Mouse (Mus musculus): ENCODE measurements around the gene Gab2. TPM values are rescaled to one million over a fixed set of nuclear protein-coding genes. Genes with fewer than 3 reads are reported as not detected.
"Not testable (repeated sequence)": the region's sequence is repeated elsewhere in the genome, so short reads cannot be mapped to it uniquely, and the experiment has no call there.

Gab2 gene
- total RNA-seq, 1 experiment from 2014 or later, result 36.3 TPM

DNA sequence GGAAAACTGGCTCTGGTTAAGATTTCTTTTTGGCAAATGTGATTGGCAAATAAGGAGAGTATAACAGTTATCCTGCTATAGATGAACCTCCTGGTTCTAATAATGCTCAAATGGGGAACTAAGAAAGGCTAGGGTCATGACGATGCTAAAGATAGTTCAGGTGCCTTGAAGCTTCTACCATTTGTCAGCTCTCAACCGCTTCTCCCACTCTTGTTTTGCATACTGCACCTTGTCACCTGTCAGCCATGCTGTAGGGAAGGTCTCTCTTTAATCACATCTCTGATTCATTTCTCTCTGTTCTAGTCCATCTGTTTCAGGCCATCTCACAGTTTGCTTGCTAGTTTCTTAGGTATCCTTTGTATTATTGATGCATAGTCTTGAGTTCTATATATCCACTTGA, 142.4 kb downstream of the Gab2 start:
- no peak for ATAC-seq (ENCODE audit: extremely low read depth, insufficient number of reproducible peaks, low FRiP score, poor library complexity, severe bottlenecking)

DNA sequence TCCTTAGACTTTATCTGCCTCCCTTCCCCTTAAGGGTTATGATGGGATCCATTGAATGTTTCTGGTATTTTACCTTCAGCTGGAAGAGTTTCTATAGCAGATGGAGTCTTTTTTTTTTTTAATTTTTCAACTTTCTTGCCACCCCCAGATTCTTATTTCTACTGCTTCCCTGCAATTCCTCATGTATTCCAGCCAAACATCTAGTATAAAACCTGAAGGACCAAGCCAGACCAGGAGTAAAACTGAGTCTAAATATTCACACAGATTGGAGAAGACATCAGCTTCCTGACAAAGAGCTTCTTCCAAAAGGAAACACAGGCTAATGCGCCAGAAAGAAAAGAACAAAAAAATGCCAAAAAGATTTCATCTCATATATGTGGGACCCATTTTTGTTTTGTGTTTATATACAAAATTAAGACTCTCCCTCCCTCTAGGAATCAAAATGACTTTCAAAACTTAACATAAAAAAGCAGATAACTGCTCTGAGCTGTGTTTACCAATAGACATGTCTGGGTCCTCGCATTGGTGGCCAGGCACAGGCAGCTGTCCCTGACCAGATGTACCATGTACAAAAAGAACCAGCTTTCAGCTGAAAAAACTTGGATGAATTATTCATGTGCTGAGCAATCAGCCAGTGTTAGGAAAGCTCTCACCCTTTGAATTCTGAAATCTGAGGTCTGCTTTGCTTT, 164.0 kb downstream of the Gab2 start:
- no peak for ATAC-seq (ENCODE audit: extremely low read depth, insufficient number of reproducible peaks, low FRiP score, poor library complexity, severe bottlenecking)

- not testable (repeated sequence) for ATAC-seq (ENCODE audit: extremely low read depth, insufficient number of reproducible peaks, low FRiP score, poor library complexity, severe bottlenecking)
These were observed 164.7 kb downstream of the Gab2 start for GRCm38 (mm10) chr7:97245950-97246578.

- ATAC-seq (ENCODE audit: extremely low read depth, insufficient number of reproducible peaks, low FRiP score, poor library complexity, severe bottlenecking), result no peak
These were observed 166.3 kb downstream of the Gab2 start for GRCm38 (mm10) chr7:97247661-97248060.

DNA sequence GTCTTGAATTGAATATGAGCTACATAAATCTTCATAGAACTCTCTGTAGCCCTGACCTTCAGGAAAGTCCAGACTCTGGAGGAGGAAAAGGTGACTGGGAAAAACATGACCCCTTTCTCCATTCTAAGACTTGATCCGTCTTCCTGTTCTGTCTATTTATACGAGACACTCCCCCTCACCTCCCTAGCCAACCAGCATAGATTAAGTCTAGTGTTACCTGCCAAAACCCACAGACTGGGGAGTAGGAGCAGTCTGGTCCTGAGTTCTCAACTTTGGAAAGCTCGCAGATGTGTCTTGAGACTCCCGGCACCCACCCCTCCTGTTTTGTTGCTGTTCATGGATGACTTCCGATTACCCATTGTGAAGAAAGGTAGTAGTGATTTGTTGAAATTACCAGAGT, 166.8 kb downstream of the Gab2 start:
- no peak for ATAC-seq (ENCODE audit: extremely low read depth, insufficient number of reproducible peaks, low FRiP score, poor library complexity, severe bottlenecking)

DNA sequence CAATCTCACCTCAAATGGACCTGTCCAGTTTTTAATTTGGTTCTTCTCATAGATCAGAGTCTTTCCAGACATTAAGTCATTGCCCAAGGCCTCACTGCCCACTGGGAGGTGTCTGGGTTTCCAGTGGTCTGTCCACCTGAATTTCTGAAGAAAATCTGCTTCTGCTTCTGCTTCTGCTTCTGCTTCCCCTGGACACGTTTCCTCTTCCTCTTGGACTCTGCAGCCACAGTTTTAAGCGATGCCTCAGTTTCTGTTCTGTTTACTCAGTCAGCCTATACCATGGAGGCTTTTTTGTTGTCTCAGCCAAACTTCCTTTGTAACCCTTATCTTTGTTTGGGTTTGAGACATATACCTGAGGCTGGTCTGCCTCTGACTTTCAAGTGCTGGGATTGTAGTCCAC, 170.3 kb downstream of the Gab2 start:
- peak; percentile 23; the same call in 1 of the 2 replicates for ATAC-seq (ENCODE audit: extremely low read depth, insufficient number of reproducible peaks, low FRiP score, poor library complexity, severe bottlenecking)

DNA sequence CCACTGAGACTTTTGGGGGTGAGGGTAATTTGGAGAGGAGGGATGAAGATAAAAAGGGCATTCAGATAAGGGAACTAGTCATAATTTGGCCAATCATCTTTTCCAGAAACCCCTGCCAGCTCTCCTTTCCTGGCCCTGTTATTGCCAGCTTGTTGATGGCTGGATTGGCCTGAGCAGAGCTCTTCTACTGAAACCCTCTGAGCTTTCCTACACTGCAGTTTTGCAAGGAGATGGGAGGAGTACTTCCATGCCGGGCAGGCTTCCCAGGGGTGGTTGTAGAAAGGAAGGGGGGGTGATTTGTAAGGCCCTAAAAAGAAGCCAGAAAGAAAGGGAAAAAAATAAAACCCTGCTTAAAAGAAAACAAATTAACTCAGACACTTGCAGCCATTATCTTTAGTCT, 181.2 kb downstream of the Gab2 start:
- no peak for ATAC-seq (ENCODE audit: extremely low read depth, insufficient number of reproducible peaks, low FRiP score, poor library complexity, severe bottlenecking)

DNA sequence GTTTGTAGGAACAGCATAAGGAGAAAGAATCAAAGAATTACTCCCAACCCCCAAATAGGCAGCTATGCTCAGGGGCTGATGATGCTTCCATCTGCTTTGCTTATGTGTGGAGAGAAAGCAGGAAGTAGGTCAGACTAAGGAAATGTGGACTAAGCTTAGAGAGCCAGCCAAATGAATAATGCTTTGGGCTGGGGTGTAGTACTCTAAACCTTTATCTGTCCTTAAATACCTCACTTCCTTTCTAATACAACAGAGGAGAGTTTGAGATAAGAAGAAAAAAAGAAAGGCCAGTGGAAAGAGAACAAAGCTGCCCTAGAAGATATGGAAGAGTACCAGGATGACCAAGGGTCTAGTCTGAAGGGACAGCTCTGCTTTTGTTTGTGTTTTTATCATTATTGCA, 189.0 kb downstream of the Gab2 start:
- ATAC-seq (ENCODE audit: extremely low read depth, insufficient number of reproducible peaks, low FRiP score, poor library complexity, severe bottlenecking), result no peak

GRCm38 (mm10) chr7:97271068-97271467, 189.7 kb downstream of the Gab2 start:
- ATAC-seq (ENCODE audit: extremely low read depth, insufficient number of reproducible peaks, low FRiP score, poor library complexity, severe bottlenecking), result peak; percentile 77

GRCm38 (mm10) chr7:97296986-97297385, 215.6 kb downstream of the Gab2 start:
- no peak for ATAC-seq (ENCODE audit: extremely low read depth, insufficient number of reproducible peaks, low FRiP score, poor library complexity, severe bottlenecking)

DNA sequence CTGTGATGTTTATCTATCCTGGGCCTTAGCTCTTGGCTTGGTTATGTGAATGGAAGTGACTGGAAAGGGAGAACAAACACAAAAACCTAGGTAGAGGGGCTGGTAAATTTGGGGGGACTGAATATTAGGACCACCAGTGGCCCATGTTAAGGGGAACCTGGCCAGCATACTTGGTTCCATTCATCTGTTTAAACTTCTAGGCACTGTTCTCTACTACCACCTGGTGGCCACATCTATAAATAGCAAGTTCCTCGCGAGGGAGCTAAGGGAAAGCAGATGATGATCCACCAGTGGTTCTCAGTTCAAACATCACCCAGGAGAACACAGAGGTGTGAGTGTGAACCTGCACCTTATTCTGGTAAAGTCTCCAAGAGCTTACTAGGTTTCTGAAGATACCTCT, 216.1 kb downstream of the Gab2 start:
- ATAC-seq (ENCODE audit: extremely low read depth, insufficient number of reproducible peaks, low FRiP score, poor library complexity, severe bottlenecking), result peak; percentile 88

- no peak for ATAC-seq (ENCODE audit: extremely low read depth, insufficient number of reproducible peaks, low FRiP score, poor library complexity, severe bottlenecking)
These were observed 216.9 kb downstream of the Gab2 start for GRCm38 (mm10) chr7:97298279-97298678.

GRCm38 (mm10) chr7:97298943-97299342, 217.6 kb downstream of the Gab2 start:
- ATAC-seq (ENCODE audit: extremely low read depth, insufficient number of reproducible peaks, low FRiP score, poor library complexity, severe bottlenecking), result no peak

DNA sequence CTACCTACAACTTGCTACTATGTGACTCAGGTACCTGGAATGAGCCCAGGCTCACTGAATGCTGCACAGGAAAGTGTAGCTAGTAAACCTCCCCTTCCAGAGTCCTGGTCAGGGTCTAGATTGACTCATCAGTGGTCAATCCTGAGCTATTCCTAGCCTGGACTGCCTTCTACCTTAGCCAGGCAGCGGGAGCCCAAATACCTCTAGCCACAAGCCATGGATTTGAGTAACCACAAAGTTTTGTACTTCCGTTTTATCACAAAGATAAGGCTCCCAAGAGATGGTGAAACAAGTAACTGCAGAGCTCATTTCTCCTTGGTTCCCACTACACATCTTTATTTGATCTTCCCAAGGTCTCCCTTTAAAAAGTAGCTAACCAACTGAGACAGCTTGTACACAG, 219.5 kb downstream of the Gab2 start:
- ATAC-seq (ENCODE audit: extremely low read depth, insufficient number of reproducible peaks, low FRiP score, poor library complexity, severe bottlenecking), result no peak

DNA sequence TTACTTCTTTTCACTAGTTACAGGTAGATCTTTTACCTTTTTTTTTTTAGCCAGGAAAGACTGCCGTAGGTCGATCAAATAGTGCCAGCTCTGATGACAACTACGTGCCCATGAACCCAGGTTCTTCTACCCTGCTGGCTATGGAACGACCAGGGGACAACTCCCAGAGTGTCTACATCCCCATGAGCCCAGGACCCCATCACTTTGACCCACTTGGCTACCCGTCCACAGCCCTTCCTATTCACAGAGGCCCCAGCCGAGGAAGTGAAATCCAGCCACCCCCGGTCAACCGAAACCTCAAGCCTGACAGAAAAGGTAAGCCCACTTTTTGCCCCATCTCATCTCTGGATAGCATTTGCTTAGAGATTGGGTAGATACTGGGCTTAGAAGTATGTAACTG, 219.9 kb downstream of the Gab2 start:
- ATAC-seq (ENCODE audit: extremely low read depth, insufficient number of reproducible peaks, low FRiP score, poor library complexity, severe bottlenecking), result no peak

DNA sequence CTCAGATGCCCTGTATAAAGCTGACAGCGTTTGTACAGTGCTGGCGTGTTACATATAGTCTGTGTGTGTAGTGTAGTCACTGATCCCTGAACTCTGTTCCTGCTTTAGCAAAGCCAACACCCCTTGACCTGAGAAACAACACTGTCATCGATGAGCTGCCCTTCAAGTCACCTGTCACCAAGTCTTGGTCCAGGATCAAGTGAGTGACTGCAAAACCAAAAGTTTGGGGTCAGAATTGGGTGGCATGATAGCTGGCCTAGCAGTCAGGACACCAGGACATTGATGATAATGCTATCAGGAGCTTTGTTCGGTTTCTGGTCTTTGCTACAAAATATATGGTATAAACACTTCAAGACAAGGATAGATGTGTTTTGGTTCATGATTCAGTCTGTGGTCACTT, 220.9 kb downstream of the Gab2 start:
- ATAC-seq (ENCODE audit: extremely low read depth, insufficient number of reproducible peaks, low FRiP score, poor library complexity, severe bottlenecking), result no peak

DNA sequence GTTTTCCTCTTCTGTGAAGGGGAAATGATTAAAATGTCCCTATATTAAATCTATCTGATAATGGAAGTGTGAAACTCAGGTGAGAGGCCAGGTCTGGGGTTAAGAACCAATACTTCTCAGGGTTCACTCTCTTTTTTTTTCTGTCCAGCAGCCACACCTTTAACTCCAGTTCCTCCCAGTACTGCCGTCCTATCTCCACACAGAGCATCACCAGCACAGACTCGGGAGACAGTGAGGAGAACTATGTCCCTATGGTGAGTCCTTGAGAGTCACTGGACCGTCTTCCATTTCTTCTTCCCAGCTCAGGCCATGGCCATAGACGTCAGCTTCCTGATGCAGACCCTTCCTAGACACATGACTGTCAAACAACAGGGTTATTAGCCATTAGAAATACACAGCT, 221.5 kb downstream of the Gab2 start:
- no peak for ATAC-seq (ENCODE audit: extremely low read depth, insufficient number of reproducible peaks, low FRiP score, poor library complexity, severe bottlenecking)

DNA sequence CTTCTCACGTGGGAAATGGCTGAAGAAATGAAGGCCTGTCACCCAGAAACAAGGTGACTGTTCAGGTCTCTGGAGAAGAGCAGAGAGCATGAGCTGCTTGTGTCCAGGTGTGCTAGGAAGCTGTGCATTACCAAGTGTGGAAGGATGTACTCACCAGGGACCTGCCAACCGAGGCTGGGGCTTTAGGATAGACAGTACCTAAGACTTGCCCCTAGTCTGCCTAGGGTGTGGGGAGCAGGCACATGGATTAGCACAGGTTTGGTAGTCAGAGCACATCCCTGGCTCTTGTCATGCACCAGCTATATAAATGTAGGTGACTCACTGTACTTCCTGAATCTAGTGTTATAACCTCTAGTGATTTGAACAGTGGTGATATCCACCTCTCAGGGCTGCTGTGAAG, 222.2 kb downstream of the Gab2 start:
- ATAC-seq (ENCODE audit: extremely low read depth, insufficient number of reproducible peaks, low FRiP score, poor library complexity, severe bottlenecking), result no peak

DNA sequence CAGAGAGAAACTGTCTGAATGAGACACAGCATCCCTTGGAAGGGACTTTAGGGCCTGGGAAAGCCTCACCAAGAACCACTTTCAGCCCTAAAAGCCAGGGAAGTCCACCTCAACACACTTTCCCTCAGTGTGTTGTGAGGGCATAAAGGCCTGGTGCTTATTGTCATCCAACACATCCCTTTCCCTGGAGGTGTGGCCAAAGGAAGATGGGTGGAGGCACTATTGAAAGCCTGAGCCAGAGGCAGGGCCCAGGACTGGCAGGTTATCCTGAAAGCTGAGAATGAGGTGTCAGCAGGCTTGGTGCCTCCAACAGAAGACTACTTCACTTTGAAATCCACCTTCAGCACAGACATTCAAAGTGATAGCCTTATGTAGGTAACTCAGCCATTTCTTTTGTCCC, 223.1 kb downstream of the Gab2 start:
- no peak for ATAC-seq (ENCODE audit: extremely low read depth, insufficient number of reproducible peaks, low FRiP score, poor library complexity, severe bottlenecking)

DNA sequence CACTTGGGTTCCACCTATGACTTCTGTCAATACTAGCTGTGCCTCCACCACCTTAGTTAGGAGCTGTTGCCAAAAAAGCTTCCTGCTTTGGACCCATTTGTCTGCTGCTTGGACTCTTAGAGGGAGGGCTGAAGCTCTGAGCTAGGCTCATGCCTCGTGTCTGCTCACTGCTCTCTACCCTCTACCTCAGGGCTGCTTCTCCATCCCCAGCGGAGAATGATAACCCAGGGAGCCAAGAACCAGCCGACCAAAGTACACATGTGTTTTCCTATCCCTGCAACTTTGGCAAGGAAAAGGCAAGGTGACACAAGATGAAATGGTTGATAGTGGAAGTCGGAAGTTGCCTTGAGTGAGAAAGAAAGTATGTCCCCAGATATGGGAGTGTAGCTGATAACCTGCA, 223.8 kb downstream of the Gab2 start:
- no peak for ATAC-seq (ENCODE audit: extremely low read depth, insufficient number of reproducible peaks, low FRiP score, poor library complexity, severe bottlenecking)

DNA sequence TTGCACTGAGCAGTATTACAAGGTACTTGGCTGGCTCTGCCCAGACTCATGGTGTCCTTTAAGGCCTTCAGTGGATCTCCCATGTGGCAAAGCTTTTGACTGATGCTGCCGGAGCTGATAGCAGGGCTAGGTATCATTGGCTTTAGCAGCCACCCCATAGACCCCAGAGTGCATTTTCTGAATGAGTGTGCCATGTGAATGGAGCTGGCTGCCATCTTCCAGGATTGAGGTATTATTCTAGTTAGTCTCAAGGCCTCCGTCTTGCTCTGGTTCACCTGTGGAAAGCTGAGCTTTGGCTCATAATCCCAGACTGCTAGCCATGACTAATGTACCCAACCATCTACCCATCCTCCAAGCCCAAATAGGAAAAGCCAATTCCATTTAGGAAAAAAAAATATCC, 225.4 kb downstream of the Gab2 start:
- ATAC-seq (ENCODE audit: extremely low read depth, insufficient number of reproducible peaks, low FRiP score, poor library complexity, severe bottlenecking), result no peak
